Mouse (Mus musculus) thymus, adult 2 months (tissue): ENCODE data around the gene Borcs8. TPM values are rescaled to one million over a fixed set of nuclear protein-coding genes. Genes with fewer than 3 reads are reported as not detected.

ENCODE experiments used
- DNase-seq: peaks from one replicate; pipeline ENCODE4 v3.0.0; 2021
- H3K27ac ChIP-seq: fragments of 200-500 bp; 2 replicates; pipeline ENCODE4 v1.5.1; 2012; ENCODE audit warnings: low read length, control low read depth; ENCODE audit not compliant: control insufficient read depth, insufficient read depth
- H3K27me3 ChIP-seq: fragments of 200-500 bp; 2 replicates; pipeline ENCODE4 v1.6.1; 2012; ENCODE audit warnings: mild to moderate bottlenecking, low read length, moderate library complexity, mixed read lengths; ENCODE audit not compliant: control insufficient read depth, insufficient read depth
- H3K36me3 ChIP-seq: fragments of 200-500 bp; 2 replicates; pipeline ENCODE4 v1.6.1; 2012; ENCODE audit warnings: mild to moderate bottlenecking, low read length, moderate library complexity; ENCODE audit not compliant: control insufficient read depth, insufficient read depth
- H3K4me1 ChIP-seq: fragments of 200-500 bp; replicated peaks from 2 replicates; pipeline ENCODE4 v1.6.1; 2012; ENCODE audit warnings: low read length; ENCODE audit not compliant: control insufficient read depth, insufficient read depth
- H3K4me3 ChIP-seq: fragments of 200-500 bp; 2 replicates; pipeline ENCODE4 v1.5.1; 2012; ENCODE audit warnings: mild to moderate bottlenecking, low read length, control low read depth, moderate library complexity; ENCODE audit not compliant: control insufficient read depth, insufficient read depth
- CTCF ChIP-seq: fragments of 200-500 bp; IDR thresholded peaks from 2 replicates; pipeline ENCODE4 v1.5.1; 2012; ENCODE audit warnings: mild to moderate bottlenecking, control low read depth, low read length, moderate library complexity, borderline replicate concordance; ENCODE audit not compliant: control insufficient read depth, poor library complexity, insufficient read depth; ENCODE audit errors: extremely low read depth
- POLR2A ChIP-seq: fragments of 200-500 bp; IDR thresholded peaks from 2 replicates; pipeline ENCODE4 v1.6.1; 2012; ENCODE audit warnings: mild to moderate bottlenecking, low read length, control low read depth, moderate library complexity; ENCODE audit not compliant: control insufficient read depth, poor library complexity, insufficient read depth; ENCODE audit errors: extremely low read depth
- WGBS: fragments of 180-500 bp; shearing (Covaris S2); methylation state at CpG from one replicate; pipeline ENCODE4 v1.1.7; 2018; 5-methylcytosine and 5-hydroxymethylcytosine counted together
- polyA plus RNA-seq: library from polyadenylated mRNA; depleted of rRNA; stranded (reverse); fragments of >200 nt; gene quantifications from 2 replicates; pipeline ENCODE4 v1.2.3, GENCODE M21; 2012

The Borcs8 gene
- polyA plus RNA-seq, 1 experiment = 178 TPM

GRCm38 (mm10) chr8:70110451-70110850 lies 28.8 kb upstream of the Borcs8 start:
- peaks cover 12% of the 10 kb centered on the region; the same call in 1 of the 2 replicates for H3K27me3 ChIP-seq
- H3K27ac ChIP-seq = no peak overlapping the region
- no peak for TF ChIP-seq POLR2A
- no peak for TF ChIP-seq CTCF
- 94% methylated on average over 2 of the region's 2 CpGs for WGBS
- no peaks in the 10 kb centered on the region for H3K4me1 ChIP-seq
- no peak overlapping the region for H3K4me3 ChIP-seq
- H3K36me3 ChIP-seq = no peaks in the 10 kb centered on the region
- no peak for DNase-seq

DNA sequence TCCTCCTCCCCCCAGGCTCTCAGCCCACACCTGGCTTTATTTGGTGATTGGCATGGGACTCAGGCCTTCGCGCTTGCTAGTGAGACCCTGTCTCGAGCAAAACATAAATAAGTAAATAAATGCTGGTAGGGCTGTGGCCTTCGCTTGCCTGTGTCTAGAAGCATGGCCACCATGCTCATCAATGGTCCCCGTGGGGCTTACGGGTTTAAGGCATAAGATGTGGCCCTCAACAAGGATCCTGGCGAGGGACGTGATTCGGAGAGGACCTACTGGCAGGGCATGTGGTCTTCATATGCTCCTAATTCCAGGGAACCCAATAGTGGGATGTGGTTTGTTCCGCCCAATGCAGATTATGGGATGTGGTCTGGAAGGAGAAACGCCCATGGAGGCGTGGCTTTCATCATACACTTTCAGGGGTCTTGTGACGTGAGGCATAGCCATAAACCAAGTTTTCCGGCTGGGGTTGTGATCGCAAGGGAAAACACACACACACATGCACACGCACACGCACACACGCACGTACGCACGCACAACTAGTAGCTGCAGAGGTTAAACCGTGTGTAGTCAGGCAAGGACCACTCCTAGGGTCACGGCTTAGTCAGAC lies 28.0 kb upstream of the Borcs8 start:
- Histone ChIP-seq H3K27me3 (peaks cover 12% of the 10 kb centered on the region; the same call in 1 of the 2 replicates), H3K27ac (no peak overlapping the region), H3K4me1 (no peaks in the 10 kb centered on the region), H3K4me3 (no peak overlapping the region), H3K36me3 (no peaks in the 10 kb centered on the region)
- WGBS = 66% methylated on average over 23 of the region's 23 CpGs
- no peak for DNase-seq
- no peak for TF ChIP-seq CTCF
- TF ChIP-seq POLR2A = no peak

GRCm38 (mm10) chr8:70112401-70113016 lies 26.8 kb upstream of the Borcs8 start:
- no peaks in the 10 kb centered on the region for H3K36me3 ChIP-seq
- H3K27ac ChIP-seq = no peak overlapping the region
- 12% methylated on average over 43 of the region's 43 CpGs for WGBS
- no peak for TF ChIP-seq POLR2A
- no peak for TF ChIP-seq CTCF
- H3K4me1 ChIP-seq = no peaks in the 10 kb centered on the region
- H3K4me3 ChIP-seq = no peak overlapping the region
- H3K27me3 ChIP-seq = peaks cover 12% of the 10 kb centered on the region; the same call in 1 of the 2 replicates
- no peak for DNase-seq

- DNase-seq = no peak
- Histone ChIP-seq H3K36me3 (no peaks in the 10 kb centered on the region), H3K27me3 (peaks cover 12% of the 10 kb centered on the region; the same call in 1 of the 2 replicates), H3K4me1 (no peaks in the 10 kb centered on the region), H3K27ac (no peak overlapping the region), H3K4me3 (no peak overlapping the region)
- no peak for TF ChIP-seq POLR2A
- no peak for TF ChIP-seq CTCF
- WGBS = 14% methylated on average over 6 of the region's 6 CpGs
These were observed 24.8 kb upstream of the Borcs8 start for GRCm38 (mm10) chr8:70114488-70114887.

DNA sequence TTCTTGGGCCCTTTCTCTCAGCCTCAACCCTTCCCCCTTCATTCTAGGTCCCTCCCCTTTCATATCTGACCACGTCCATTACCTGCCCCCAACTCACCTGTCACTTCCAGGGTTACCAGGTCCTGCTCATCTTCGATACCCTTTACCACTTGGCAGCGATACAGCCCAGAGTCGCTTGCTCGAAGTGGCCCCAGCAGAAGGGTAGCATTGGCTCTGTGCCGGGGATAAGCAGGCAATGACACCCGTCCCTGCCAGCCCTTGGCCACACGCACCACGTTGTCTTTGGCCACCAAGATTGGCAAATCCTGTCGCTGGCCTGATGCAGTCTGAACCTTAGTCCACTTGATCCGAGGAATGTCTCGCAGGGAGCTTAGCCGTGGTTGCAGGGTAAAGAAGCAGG lies 24.4 kb upstream of the Borcs8 start:
- peaks cover 12% of the 10 kb centered on the region; the same call in 1 of the 2 replicates for H3K27me3 ChIP-seq
- no peak overlapping the region for H3K4me3 ChIP-seq
- no peak overlapping the region for H3K27ac ChIP-seq
- 70% methylated on average over 13 of the region's 13 CpGs for WGBS
- TF ChIP-seq POLR2A (no peak), CTCF (no peak)
- no peaks in the 10 kb centered on the region for H3K4me1 ChIP-seq
- no peak for DNase-seq
- H3K36me3 ChIP-seq = no peaks in the 10 kb centered on the region

GRCm38 (mm10) chr8:70117611-70118010 lies 21.7 kb upstream of the Borcs8 start:
- H3K36me3 ChIP-seq = no peaks in the 10 kb centered on the region
- 8% methylated on average over 9 of the region's 9 CpGs for WGBS

More at GRCm38 (mm10) chr8:70117611-70118010, 21.7 kb upstream of the Borcs8 start:
- H3K27ac ChIP-seq = no peak overlapping the region
- H3K4me3 ChIP-seq = no peak overlapping the region
- peaks cover 6% of the 10 kb centered on the region; the same call in 1 of the 2 replicates for H3K27me3 ChIP-seq
- peak; percentile 26 for DNase-seq
- TF ChIP-seq CTCF (no peak), POLR2A (no peak)
- H3K4me1 ChIP-seq = no peaks in the 10 kb centered on the region
